Mouse (Mus musculus): ENCODE results near the gene Dnaic1. TPM values are rescaled to one million over a fixed set of nuclear protein-coding genes. Genes with fewer than 3 reads are reported as not detected.

The Dnaic1 gene
- polyA plus RNA-seq, 1 experiment, result 7.3 TPM

DNA sequence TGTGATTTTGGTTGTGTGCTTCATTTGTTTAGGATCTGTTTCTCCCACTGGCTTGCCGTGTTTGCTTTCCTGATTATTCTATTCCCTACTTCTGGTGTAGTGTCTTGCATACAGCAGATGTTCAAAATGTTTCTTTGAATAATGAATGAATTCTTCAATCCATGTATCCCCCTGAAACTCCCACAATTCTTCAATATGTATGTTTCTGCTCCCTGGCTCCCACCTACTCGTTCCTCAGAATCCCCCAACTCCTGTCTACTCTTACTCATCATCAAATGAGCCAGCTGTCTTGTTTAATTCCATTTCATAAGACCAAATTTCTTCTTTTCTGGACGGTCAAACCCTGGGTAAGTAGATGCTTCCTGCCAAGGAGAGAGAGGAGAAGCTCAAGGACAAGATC lies 12.5 kb upstream of the Dnaic1 start:
- Histone ChIP-seq H3K4me3 (ENCODE audit: low read depth, low read length) (no peak overlapping the region), H3K9me3 (replicated peaks; ENCODE audit: control insufficient read depth, insufficient read depth, low read length, poor library complexity, severe bottlenecking) (no peaks in the 10 kb centered on the region), H3K27me3 (ENCODE audit: control insufficient read depth, insufficient read depth, low read length, poor library complexity, severe bottlenecking) (no peaks in the 10 kb centered on the region), H3K4me1 (ENCODE audit: control insufficient read depth, insufficient read depth, low read length) (no peaks in the 10 kb centered on the region), H3K36me3 (ENCODE audit: control insufficient read depth, insufficient read depth, low read length, poor library complexity, severe bottlenecking) (no peaks in the 10 kb centered on the region), H3K27ac (ENCODE audit: insufficient read depth, low read length) (no peak overlapping the region), H3K9ac (ENCODE audit: low read depth, poor library complexity, severe bottlenecking) (no peak overlapping the region)
- TF ChIP-seq EP300 (IDR thresholded peaks at IDR 0.05; ENCODE audit: insufficient read depth, low read depth, low read length) (no peak), CTCF (IDR thresholded peaks at IDR 0.05; ENCODE audit: low read depth, low read length) (no peak), POLR2A (IDR thresholded peaks at IDR 0.05; ENCODE audit: insufficient read depth, low read length) (no peak)

DNA sequence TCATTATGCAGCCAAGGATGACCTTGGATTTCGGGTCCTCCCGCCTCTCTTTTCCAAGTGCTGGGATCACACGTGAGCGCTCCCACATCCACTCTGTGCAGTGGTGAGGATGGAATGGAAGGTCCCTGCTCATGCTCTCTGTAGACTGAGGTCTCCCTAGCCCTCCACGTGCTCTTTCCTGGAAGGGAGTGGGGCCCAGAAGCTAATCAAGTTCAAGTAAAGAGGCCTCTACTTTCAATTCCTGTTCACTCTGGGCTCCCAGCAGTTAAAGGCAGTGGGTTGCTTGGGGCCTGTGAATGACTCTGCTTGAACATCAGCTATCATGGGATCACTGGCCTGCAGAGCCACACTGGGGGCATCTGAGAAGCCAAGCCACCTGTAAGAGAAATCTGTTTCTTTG lies 6.3 kb upstream of the Dnaic1 start:
- Histone ChIP-seq H3K27me3 (ENCODE audit: control insufficient read depth, insufficient read depth, low read length, poor library complexity, severe bottlenecking) (no peaks in the 10 kb centered on the region), H3K4me3 (ENCODE audit: low read depth, low read length) (no peak overlapping the region), H3K36me3 (ENCODE audit: control insufficient read depth, insufficient read depth, low read length, poor library complexity, severe bottlenecking) (no peaks in the 10 kb centered on the region), H3K9ac (ENCODE audit: low read depth, poor library complexity, severe bottlenecking) (no peak overlapping the region), H3K4me1 (ENCODE audit: control insufficient read depth, insufficient read depth, low read length) (peaks cover 3% of the 10 kb centered on the region), H3K9me3 (replicated peaks; ENCODE audit: control insufficient read depth, insufficient read depth, low read length, poor library complexity, severe bottlenecking) (no peaks in the 10 kb centered on the region), H3K27ac (ENCODE audit: insufficient read depth, low read length) (no peak overlapping the region)
- no peak for TF ChIP-seq POLR2A (IDR thresholded peaks at IDR 0.05; ENCODE audit: insufficient read depth, low read length)
- TF ChIP-seq CTCF (IDR thresholded peaks at IDR 0.05; ENCODE audit: low read depth, low read length), result no peak
- no peak for TF ChIP-seq EP300 (IDR thresholded peaks at IDR 0.05; ENCODE audit: insufficient read depth, low read depth, low read length)

DNA sequence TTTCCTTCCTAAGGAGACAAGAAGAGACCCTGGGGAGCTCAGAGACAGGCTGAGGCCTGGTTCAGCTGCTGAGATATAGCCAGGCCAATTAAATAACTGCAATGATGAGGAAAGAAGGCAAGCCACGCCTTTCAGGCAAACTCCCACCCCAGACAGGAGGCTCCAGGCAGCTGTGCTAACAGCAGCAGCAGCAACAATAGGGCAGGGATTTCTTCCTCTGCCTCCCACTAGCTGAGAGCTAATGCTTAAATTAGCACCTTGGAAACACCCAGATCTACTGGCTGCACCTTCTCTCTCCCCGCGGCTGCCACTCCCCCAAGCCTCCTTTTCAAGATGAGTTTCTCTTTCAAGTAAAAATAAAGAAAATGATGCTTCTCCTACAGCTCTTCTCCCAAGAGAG lies 3.5 kb upstream of the Dnaic1 start:
- Histone ChIP-seq H3K36me3 (ENCODE audit: control insufficient read depth, insufficient read depth, low read length, poor library complexity, severe bottlenecking) (no peaks in the 10 kb centered on the region), H3K4me1 (ENCODE audit: control insufficient read depth, insufficient read depth, low read length) (peaks cover 3% of the 10 kb centered on the region), H3K27me3 (ENCODE audit: control insufficient read depth, insufficient read depth, low read length, poor library complexity, severe bottlenecking) (no peaks in the 10 kb centered on the region), H3K4me3 (ENCODE audit: low read depth, low read length) (no peak overlapping the region), H3K9me3 (replicated peaks; ENCODE audit: control insufficient read depth, insufficient read depth, low read length, poor library complexity, severe bottlenecking) (no peaks in the 10 kb centered on the region), H3K27ac (ENCODE audit: insufficient read depth, low read length) (no peak overlapping the region), H3K9ac (ENCODE audit: low read depth, poor library complexity, severe bottlenecking) (no peak overlapping the region)
- TF ChIP-seq POLR2A (IDR thresholded peaks at IDR 0.05; ENCODE audit: insufficient read depth, low read length) (no peak), EP300 (IDR thresholded peaks at IDR 0.05; ENCODE audit: insufficient read depth, low read depth, low read length) (no peak), CTCF (IDR thresholded peaks at IDR 0.05; ENCODE audit: low read depth, low read length) (no peak)

DNA sequence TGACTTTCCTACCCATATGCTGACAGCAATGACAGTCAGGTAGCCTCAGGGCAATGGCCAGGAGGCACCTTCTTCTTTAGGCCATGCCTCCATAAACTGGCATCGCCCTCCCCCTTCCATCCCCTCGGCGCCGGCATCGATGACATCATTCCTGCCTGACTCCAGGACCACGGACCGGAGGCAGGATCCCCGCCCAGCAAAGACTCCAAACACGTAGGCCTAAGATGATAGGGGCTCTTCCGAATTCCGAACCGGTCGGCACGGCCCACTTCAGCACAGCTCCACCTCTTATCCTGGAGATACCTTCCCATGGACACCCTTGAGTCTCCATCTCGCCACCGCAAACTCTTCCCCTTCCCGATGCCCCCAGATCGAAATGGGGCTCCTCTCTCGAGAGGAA lies 1.3 kb upstream of the Dnaic1 start:
- Histone ChIP-seq H3K9ac (ENCODE audit: low read depth, poor library complexity, severe bottlenecking) (peak overlapping the region; percentile 67; the same call in 1 of the 2 replicates), H3K27ac (ENCODE audit: insufficient read depth, low read length) (no peak overlapping the region), H3K27me3 (ENCODE audit: control insufficient read depth, insufficient read depth, low read length, poor library complexity, severe bottlenecking) (no peaks in the 10 kb centered on the region; the same call in 1 of the 2 replicates)

DNA sequence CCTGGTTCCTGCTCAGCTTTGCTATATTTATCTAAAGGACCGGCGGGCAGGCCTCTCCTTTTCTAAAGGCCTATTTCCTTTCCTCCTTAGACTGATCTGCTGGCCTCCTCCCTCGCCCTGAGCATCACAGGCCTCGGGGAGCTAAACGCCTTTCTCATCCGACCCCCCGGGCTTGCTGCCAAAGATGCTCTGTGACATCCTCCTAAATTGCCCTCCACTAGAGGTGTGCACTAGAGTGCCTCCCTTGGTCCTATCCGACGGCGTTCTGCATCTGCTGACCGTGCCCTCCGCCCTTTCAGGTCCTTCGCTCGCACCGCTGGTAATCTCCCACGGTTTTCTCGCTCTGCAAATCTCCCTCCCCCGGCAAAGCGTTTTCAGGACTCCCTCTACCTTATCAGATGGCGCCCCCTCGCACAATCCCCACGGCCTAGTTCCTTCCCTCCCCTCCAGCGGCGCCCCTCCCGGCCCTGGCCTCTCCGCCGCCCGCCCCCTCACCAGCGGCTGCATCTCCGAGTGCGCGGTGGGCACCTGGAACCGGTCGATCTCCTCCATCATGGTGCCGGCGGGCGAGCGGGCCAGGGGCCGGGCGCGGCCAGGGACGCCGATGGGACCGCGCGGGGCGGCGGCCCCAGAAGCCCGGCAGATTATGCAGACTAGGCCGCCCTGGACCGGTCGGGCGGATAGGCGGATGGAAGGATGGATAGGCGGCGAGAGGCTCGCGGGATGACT lies 729 bp upstream of the Dnaic1 start:
- Histone ChIP-seq H3K9ac (ENCODE audit: low read depth, poor library complexity, severe bottlenecking) (peak overlapping the region; percentile 67), H3K4me1 (ENCODE audit: control insufficient read depth, insufficient read depth, low read length) (peaks cover 3% of the 10 kb centered on the region), H3K4me3 (ENCODE audit: low read depth, low read length) (peak overlapping the region; percentile 79), H3K27ac (ENCODE audit: insufficient read depth, low read length) (no peak overlapping the region), H3K9me3 (replicated peaks; ENCODE audit: control insufficient read depth, insufficient read depth, low read length, poor library complexity, severe bottlenecking) (no peaks in the 10 kb centered on the region), H3K36me3 (ENCODE audit: control insufficient read depth, insufficient read depth, low read length, poor library complexity, severe bottlenecking) (no peaks in the 10 kb centered on the region), H3K27me3 (ENCODE audit: control insufficient read depth, insufficient read depth, low read length, poor library complexity, severe bottlenecking) (no peaks in the 10 kb centered on the region; the same call in 1 of the 2 replicates)
- no peak for TF ChIP-seq EP300 (IDR thresholded peaks at IDR 0.05; ENCODE audit: insufficient read depth, low read depth, low read length)
- no peak for TF ChIP-seq POLR2A (IDR thresholded peaks at IDR 0.05; ENCODE audit: insufficient read depth, low read length)
- TF ChIP-seq CTCF (IDR thresholded peaks at IDR 0.05; ENCODE audit: low read depth, low read length), result no peak

More for the DNA sequence above, 1.3 kb upstream of the Dnaic1 start:
- TF ChIP-seq POLR2A (IDR thresholded peaks at IDR 0.05; ENCODE audit: insufficient read depth, low read length) (no peak), EP300 (IDR thresholded peaks at IDR 0.05; ENCODE audit: insufficient read depth, low read depth, low read length) (no peak)
- no peaks in the 10 kb centered on the region for H3K36me3 ChIP-seq (ENCODE audit: control insufficient read depth, insufficient read depth, low read length, poor library complexity, severe bottlenecking)
- H3K9me3 ChIP-seq (replicated peaks; ENCODE audit: control insufficient read depth, insufficient read depth, low read length, poor library complexity, severe bottlenecking), result no peaks in the 10 kb centered on the region
- peaks cover 3% of the 10 kb centered on the region for H3K4me1 ChIP-seq (ENCODE audit: control insufficient read depth, insufficient read depth, low read length)
- H3K4me3 ChIP-seq (ENCODE audit: low read depth, low read length), result peak overlapping the region; percentile 79

DNA sequence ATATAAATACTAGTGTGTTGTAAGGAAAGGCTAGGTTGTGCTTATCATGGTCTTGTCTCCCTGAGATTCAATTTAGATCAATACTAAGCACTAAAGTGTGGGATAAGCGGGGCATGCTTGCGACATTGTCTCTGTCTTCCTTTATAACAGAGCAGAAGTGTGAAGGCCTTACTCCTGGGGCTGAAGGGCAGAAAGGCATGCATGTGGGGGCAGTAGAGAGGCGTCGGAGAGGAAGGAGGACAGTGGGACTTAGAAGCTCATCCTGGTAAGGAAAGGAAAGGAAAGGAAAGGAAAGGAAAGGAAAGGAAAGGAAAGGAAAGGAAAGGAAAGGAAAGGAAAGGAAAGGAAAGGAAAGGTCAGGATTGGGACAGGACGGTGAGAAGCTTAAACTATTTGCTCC lies 1.9 kb downstream of the Dnaic1 start:
- peak; percentile 26 for TF ChIP-seq CTCF (IDR thresholded peaks at IDR 0.05; ENCODE audit: low read depth, low read length)
- TF ChIP-seq POLR2A (IDR thresholded peaks at IDR 0.05; ENCODE audit: insufficient read depth, low read length), result no peak
- no peak for TF ChIP-seq EP300 (IDR thresholded peaks at IDR 0.05; ENCODE audit: insufficient read depth, low read depth, low read length)
- no peaks in the 10 kb centered on the region for H3K9me3 ChIP-seq (replicated peaks; ENCODE audit: control insufficient read depth, insufficient read depth, low read length, poor library complexity, severe bottlenecking)
- peaks cover 1% of the 10 kb centered on the region; the same call in 1 of the 2 replicates for H3K27me3 ChIP-seq (ENCODE audit: control insufficient read depth, insufficient read depth, low read length, poor library complexity, severe bottlenecking)
- H3K9ac ChIP-seq (ENCODE audit: low read depth, poor library complexity, severe bottlenecking), result no peak overlapping the region
- H3K36me3 ChIP-seq (ENCODE audit: control insufficient read depth, insufficient read depth, low read length, poor library complexity, severe bottlenecking), result no peaks in the 10 kb centered on the region
- peaks cover 3% of the 10 kb centered on the region for H3K4me1 ChIP-seq (ENCODE audit: control insufficient read depth, insufficient read depth, low read length)
- H3K27ac ChIP-seq (ENCODE audit: insufficient read depth, low read length), result no peak overlapping the region
- H3K4me3 ChIP-seq (ENCODE audit: low read depth, low read length), result no peak overlapping the region

All from ES-Bruce4 (cell line).